Mouse (Mus musculus) MN1 (cell line): Measurements from ENCODE around the gene Tmem42.

Experiments used
- DNase-seq: peaks from one replicate; pipeline ENCODE4 v3.0.0-alpha.2; 2016; ENCODE audit warnings: low spot score

Gene Tmem42

GRCm38 (mm10) chr9:123020995-123021631 lies at the start of gene Tmem42:
TSS of gene Tmem42 (plus strand) at chr9:123021326.
- peak; percentile 89 for DNase-seq

- DNase-seq, result no peak
Observed at GRCm38 (mm10) chr9:122998406-122999192, 22.5 kb upstream of the Tmem42 start.

- no peak for DNase-seq
Observed at GRCm38 (mm10) chr9:122999193-122999586, 21.9 kb upstream of the Tmem42 start.

GRCm38 (mm10) chr9:123004718-123005117 lies 16.4 kb upstream of the Tmem42 start:
- no peak for DNase-seq

DNA sequence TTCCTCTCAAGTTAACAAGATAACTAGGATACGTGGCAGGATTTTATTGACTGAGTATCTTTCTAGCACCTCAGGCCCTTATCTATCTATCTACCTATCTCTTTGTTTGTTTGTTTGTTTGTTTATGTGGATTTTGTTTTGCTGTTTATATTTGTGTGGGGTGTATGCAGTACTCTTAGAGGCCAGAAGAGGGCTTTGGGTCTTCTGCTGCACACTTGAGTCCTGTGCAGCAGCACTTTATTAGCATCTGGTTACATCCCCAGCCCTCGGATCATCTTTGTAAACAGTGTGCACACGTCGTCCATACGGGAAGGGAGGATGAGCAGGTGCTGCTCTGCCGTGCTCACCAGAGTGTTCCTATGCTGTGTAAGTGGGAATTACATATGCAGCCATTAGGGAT lies 15.1 kb upstream of the Tmem42 start:
- DNase-seq, result no peak

GRCm38 (mm10) chr9:123021636-123022379 lies 682 bp downstream of the Tmem42 start:
- DNase-seq, result no peak

DNA sequence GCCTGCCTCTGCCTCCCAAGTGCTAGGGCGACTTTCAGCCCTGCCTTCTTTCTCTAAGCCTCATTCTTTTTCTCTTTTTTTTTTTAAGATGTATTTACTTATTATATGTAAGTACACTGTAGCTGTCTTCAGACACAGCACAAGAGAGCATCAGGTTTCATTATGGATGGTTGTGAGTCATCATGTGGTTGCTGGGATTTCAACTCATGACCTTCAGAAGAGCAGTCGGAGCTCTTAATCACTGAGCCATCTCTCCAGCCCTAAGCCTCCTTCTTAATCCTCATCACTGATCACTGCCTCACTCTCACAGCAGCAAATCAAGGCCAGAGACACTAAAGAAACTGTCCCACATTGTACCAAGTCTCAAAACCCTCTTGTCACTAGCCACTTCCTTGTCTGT lies 3.1 kb downstream of the Tmem42 start:
- DNase-seq, result no peak

GRCm38 (mm10) chr9:123031496-123032246 lies 10.5 kb downstream of the Tmem42 start:
- DNase-seq, result no peak

DNA sequence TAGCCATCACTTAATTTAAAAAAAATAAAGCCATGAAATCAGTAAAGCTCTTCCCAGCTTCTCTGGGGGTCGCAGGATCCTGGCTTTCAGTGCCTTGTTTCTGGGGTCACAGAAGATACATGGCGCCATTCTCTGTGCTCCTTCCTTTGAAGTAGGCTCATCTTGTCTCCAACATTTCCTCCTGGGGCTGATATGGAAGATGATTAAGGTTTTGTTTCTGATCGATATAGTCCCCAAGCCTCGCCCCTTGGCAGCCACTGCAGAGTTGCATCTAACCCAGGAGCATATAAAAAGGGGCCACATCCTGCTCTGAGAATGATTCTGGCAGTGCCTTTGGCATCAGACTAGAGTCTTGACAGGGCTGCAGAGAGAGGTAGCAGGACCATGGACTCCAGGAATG lies 13.3 kb downstream of the Tmem42 start, which contains the start of gene Tgm4:
TSS of gene Tgm4 (plus strand) at position 301 of the 400 bp plus-strand sequence.
- no peak for DNase-seq

GRCm38 (mm10) chr9:123047665-123048064 lies 26.5 kb downstream of the Tmem42 start:
- DNase-seq, result no peak

GRCm38 (mm10) chr9:123058724-123059292 lies 37.7 kb downstream of the Tmem42 start:
- DNase-seq, result no peak

DNA sequence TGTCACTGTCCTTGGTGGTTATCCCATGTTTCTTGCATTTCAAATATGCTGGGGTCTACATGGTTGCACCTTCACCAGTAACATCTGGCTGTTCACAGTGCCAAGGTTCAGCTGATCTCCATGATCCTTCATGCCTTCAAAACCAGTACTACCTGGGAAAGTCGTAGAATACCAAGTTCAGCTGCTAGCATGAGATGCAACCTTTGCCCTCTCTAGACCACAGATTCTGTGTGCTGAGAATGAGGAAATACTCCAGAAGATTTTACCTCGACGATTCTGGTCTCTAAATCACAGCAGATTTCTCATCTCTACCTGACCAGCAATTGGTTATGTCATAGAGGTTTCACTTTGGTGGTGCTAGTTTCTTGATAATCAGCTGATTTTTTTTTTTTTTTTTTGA lies 39.0 kb downstream of the Tmem42 start:
- DNase-seq, result no peak
